Mouse (Mus musculus): ENCODE results near the gene Dpp8. TPM values are rescaled to one million over a fixed set of nuclear protein-coding genes. Genes with fewer than 3 reads are reported as not detected.

Gene Dpp8
- polyA plus RNA-seq, 1 experiment from 2014 or later, result 34.7 TPM

DNA sequence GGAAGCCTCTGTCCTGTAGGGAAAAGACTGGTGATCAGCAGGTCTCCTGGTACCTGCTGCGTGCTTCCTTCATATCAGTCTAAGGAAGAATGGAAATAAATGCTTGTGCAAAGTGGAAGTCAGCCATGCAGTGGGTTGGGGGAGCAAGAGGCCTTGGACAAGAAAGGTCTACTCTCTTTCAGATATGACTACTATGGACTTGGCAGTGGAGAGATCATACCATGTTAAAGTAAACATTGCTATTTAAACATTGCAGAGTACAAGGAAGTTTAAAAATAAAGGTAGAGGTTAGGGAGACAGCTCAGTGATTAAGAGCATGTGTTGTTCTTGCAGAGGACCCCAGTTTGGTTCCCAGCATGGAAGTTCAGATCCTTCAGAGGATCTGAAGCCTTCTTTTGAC, 75.7 kb downstream of the Dpp8 start:
- Histone ChIP-seq H3K27ac (ENCODE audit: low read depth, low read length) (no peak overlapping the region), H3K27me3 (ENCODE audit: control insufficient read depth, insufficient read depth, low read length) (no peaks in the 10 kb centered on the region), H3K9me3 (ENCODE audit: control insufficient read depth, low read length) (no peaks in the 10 kb centered on the region), H3K36me3 (ENCODE audit: control insufficient read depth, insufficient read depth, low read length) (no peaks in the 10 kb centered on the region), H3K4me1 (ENCODE audit: control insufficient read depth, insufficient read depth, low read length) (peaks cover 17% of the 10 kb centered on the region), H3K4me3 (ENCODE audit: low read depth, low read length) (no peak overlapping the region), H3K4me2 (ENCODE audit: low read depth) (no peak overlapping the region), H3K9ac (ENCODE audit: low read length) (no peak overlapping the region)
- DNase-seq (ENCODE audit: low spot score) (no peak), ATAC-seq (ENCODE audit: insufficient read depth, low FRiP score, low TSS enrichment) (no peak)
- whole genome bisulfite sequencing, result 97% methylated on average over 1 of the region's 1 CpGs

DNA sequence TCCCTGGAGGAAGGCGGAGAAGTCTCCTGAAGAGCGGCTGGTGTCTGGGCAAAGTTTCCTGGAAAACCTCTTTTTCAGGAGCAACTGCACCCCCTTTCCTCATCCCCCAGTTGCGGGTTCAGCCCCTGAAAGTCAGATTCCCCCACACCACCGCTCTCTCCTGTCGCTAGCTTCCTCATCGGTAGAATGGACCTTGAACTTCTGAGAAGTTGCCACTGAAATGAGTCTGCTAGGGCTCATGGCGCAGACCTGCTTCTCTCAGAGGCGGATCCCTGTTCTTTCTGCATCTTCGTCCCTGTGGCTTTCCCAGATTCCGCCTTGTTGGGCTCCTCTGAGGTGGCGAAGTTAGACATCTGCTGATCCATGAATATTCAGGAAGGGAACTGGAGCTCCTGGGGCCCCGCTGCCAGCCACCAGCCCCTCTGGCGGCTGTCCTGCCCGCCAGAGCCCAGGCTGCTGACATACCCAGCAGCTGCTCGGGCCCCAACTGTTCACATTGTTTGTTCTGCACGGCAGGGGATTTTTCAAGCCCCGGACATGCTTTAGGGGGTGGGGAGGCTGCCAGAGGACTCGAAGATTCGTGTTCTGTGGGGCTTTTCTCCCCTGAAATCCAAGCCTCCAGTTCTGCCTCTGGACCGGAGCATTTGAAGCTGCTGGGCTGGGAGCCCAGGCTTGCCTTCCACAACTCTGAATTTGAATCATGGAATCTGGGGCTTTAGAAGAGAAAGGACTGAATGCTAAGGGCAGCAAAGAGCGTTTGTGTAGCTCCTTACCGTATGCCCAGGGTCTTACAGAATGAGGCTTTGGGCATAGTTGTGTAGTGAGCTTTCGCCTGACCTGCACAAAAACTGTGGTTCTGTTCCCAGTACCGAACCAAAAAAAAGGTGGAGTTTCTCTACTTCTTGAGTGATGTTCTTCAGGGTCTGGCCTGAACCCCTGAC, 77.2 kb downstream of the Dpp8 start:
- peak overlapping the region; percentile 80 for H3K27ac ChIP-seq (ENCODE audit: low read depth, low read length)
- peak overlapping the region; percentile 43 for H3K9ac ChIP-seq (ENCODE audit: low read length)
- peaks cover 8% of the 10 kb centered on the region for H3K4me1 ChIP-seq (ENCODE audit: control insufficient read depth, insufficient read depth, low read length)
- H3K36me3 ChIP-seq (ENCODE audit: control insufficient read depth, insufficient read depth, low read length), result no peaks in the 10 kb centered on the region
- H3K4me3 ChIP-seq (ENCODE audit: low read depth, low read length), result no peak overlapping the region
- 8% methylated on average over 24 of the region's 24 CpGs for WGBS
- H3K4me2 ChIP-seq (ENCODE audit: low read depth), result peak overlapping the region; percentile 44
- no peaks in the 10 kb centered on the region for H3K27me3 ChIP-seq (ENCODE audit: control insufficient read depth, insufficient read depth, low read length)
- no peaks in the 10 kb centered on the region for H3K9me3 ChIP-seq (ENCODE audit: control insufficient read depth, low read length)
- ATAC-seq (ENCODE audit: insufficient read depth, low FRiP score, low TSS enrichment) (peak; percentile 73), DNase-seq (ENCODE audit: low spot score) (peak; percentile 87)

DNA sequence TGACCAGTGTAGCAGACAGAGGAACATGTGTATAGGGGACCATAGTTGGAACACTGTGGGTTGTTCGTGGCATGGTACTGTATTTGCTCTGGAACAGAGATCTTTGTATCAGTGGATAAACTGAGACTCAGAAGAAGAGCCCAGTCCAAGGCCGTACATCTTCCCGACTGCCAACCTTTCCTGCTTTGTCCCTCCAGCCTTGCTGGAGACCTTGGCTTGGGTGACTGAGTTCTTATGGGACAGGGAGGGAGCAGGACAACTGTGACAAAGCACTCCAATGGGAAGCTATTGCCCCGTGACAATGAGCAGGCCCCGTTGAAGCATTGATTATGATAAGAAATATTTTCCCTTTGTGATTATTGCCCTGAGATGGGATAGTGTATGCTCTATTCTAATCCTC, 79.5 kb downstream of the Dpp8 start:
- no peak for DNase-seq (ENCODE audit: low spot score)
- H3K9me3 ChIP-seq (ENCODE audit: control insufficient read depth, low read length), result no peaks in the 10 kb centered on the region
- WGBS, result 87% methylated on average over 5 of the region's 5 CpGs
- H3K36me3 ChIP-seq (ENCODE audit: control insufficient read depth, insufficient read depth, low read length), result no peaks in the 10 kb centered on the region
- ATAC-seq (ENCODE audit: insufficient read depth, low FRiP score, low TSS enrichment), result no peak
- no peaks in the 10 kb centered on the region for H3K27me3 ChIP-seq (ENCODE audit: control insufficient read depth, insufficient read depth, low read length)
- H3K4me2 ChIP-seq (ENCODE audit: low read depth), result no peak overlapping the region
- no peak overlapping the region for H3K9ac ChIP-seq (ENCODE audit: low read length)
- H3K27ac ChIP-seq (ENCODE audit: low read depth, low read length), result no peak overlapping the region
- peaks cover 8% of the 10 kb centered on the region for H3K4me1 ChIP-seq (ENCODE audit: control insufficient read depth, insufficient read depth, low read length)
- H3K4me3 ChIP-seq (ENCODE audit: low read depth, low read length), result no peak overlapping the region

DNA sequence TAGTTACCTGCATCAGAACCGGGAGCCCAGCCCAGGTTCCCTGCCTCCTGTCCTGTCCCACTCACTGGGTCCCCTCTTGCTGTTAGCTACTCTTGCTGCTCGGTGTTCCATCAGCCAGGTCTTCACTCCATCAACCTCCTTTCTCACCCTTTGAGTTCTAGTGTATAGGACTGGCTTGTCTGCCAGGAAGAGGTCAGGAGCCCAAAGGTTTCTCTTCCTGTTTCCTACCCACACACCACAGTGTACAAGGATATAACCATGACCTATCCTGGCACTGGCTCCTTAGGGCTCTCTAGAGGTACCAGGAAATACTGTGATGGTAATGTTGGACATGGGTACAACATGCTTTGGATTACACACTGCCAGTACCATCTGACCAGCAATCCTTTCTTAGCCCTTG, 81.5 kb downstream of the Dpp8 start:
- Histone ChIP-seq H3K27me3 (ENCODE audit: control insufficient read depth, insufficient read depth, low read length) (no peaks in the 10 kb centered on the region), H3K27ac (ENCODE audit: low read depth, low read length) (no peak overlapping the region), H3K4me2 (ENCODE audit: low read depth) (no peak overlapping the region), H3K9me3 (ENCODE audit: control insufficient read depth, low read length) (no peaks in the 10 kb centered on the region), H3K36me3 (ENCODE audit: control insufficient read depth, insufficient read depth, low read length) (no peaks in the 10 kb centered on the region), H3K4me1 (ENCODE audit: control insufficient read depth, insufficient read depth, low read length) (peaks cover 8% of the 10 kb centered on the region), H3K4me3 (ENCODE audit: low read depth, low read length) (no peak overlapping the region), H3K9ac (ENCODE audit: low read length) (no peak overlapping the region)
- DNase-seq (ENCODE audit: low spot score), result no peak
- 93% methylated on average over 2 of the region's 2 CpGs for WGBS
- ATAC-seq (ENCODE audit: insufficient read depth, low FRiP score, low TSS enrichment), result no peak

DNA sequence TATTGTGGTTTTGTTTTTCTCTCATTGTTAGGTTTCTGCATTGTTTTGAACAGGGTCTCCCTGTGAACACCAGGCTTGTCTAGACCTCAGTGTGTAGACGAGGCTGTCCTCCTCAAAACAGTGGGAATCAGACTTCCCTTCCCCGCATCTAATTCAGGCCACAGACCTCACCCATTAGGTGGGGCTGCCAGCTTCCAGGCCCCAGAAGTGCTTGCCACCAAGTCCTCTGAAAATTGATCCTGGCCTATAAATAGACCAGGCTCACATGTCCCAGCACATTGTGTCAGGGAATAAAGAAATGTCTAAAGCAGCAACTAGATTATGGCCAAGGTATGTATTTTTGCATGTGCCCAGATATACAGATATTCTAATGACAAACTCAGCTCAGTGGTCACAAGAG, 83.7 kb downstream of the Dpp8 start:
- no peak overlapping the region for H3K27ac ChIP-seq (ENCODE audit: low read depth, low read length)
- WGBS, result 80% methylated on average over 2 of the region's 2 CpGs
- no peak for ATAC-seq (ENCODE audit: insufficient read depth, low FRiP score, low TSS enrichment)

DNA sequence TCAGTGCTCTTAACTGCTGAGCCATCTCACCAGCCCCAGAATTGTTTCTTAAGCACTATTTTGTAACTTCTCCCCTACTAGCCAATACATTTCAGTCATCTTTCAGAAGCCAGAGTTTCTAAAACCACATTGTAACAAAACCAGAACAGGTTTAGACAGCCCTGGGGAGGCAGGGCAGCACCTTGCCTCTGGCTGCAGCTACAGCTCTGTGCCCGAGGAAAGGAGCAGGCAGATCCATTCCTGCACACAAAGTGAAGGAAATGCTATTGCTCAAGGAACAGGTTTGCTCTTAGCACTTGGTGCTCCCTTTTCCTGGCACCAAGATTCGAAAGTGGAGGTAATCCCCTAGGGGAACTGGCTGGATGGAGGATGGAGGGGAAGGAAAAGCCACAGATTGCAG, 85.3 kb downstream of the Dpp8 start:
- H3K9me3 ChIP-seq (ENCODE audit: control insufficient read depth, low read length), result no peaks in the 10 kb centered on the region
- H3K4me3 ChIP-seq (ENCODE audit: low read depth, low read length), result no peak overlapping the region
- H3K36me3 ChIP-seq (ENCODE audit: control insufficient read depth, insufficient read depth, low read length), result no peaks in the 10 kb centered on the region
- H3K4me1 ChIP-seq (ENCODE audit: control insufficient read depth, insufficient read depth, low read length), result no peaks in the 10 kb centered on the region
- H3K4me2 ChIP-seq (ENCODE audit: low read depth), result no peak overlapping the region
- no peak overlapping the region for H3K27ac ChIP-seq (ENCODE audit: low read depth, low read length)
- 79% methylated on average over 2 of the region's 2 CpGs for WGBS
- DNase-seq (ENCODE audit: low spot score) (no peak), ATAC-seq (ENCODE audit: insufficient read depth, low FRiP score, low TSS enrichment) (no peak)
- no peak overlapping the region for H3K9ac ChIP-seq (ENCODE audit: low read length)
- H3K27me3 ChIP-seq (ENCODE audit: control insufficient read depth, insufficient read depth, low read length), result no peaks in the 10 kb centered on the region

More for the DNA sequence above, 83.7 kb downstream of the Dpp8 start:
- no peak overlapping the region for H3K9ac ChIP-seq (ENCODE audit: low read length)
- no peaks in the 10 kb centered on the region for H3K36me3 ChIP-seq (ENCODE audit: control insufficient read depth, insufficient read depth, low read length)
- H3K4me1 ChIP-seq (ENCODE audit: control insufficient read depth, insufficient read depth, low read length), result no peaks in the 10 kb centered on the region
- H3K4me2 ChIP-seq (ENCODE audit: low read depth), result no peak overlapping the region
- H3K9me3 ChIP-seq (ENCODE audit: control insufficient read depth, low read length), result no peaks in the 10 kb centered on the region
- no peak overlapping the region for H3K4me3 ChIP-seq (ENCODE audit: low read depth, low read length)
- no peak for DNase-seq (ENCODE audit: low spot score)
- H3K27me3 ChIP-seq (ENCODE audit: control insufficient read depth, insufficient read depth, low read length), result no peaks in the 10 kb centered on the region

DNA sequence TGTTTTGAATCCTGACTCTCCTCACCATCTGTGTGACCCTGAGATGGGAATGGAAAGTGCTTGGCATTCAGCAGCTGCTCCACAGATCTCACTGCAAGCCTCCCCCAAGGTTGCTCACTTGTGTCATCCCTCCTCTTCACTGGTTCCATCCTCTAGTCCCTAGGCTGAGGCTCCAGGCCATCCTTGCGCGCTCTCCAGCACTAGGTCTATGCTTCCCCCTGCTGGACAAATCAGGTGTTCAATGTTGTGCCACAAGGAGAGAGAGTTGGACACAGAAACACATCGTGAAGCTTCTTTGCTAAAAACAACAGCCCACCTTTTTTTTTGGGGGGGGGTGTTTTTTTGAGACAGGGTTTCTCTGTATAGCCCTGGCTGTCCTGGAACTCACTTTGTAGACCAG, 88.7 kb downstream of the Dpp8 start:
- Histone ChIP-seq H3K9ac (ENCODE audit: low read length) (no peak overlapping the region), H3K4me2 (ENCODE audit: low read depth) (no peak overlapping the region), H3K4me3 (ENCODE audit: low read depth, low read length) (no peak overlapping the region), H3K27me3 (ENCODE audit: control insufficient read depth, insufficient read depth, low read length) (0 out of 2 replicates have a peak, but pooled peaks cover 6% of the 10 kb centered on the region), H3K36me3 (ENCODE audit: control insufficient read depth, insufficient read depth, low read length) (no peaks in the 10 kb centered on the region), H3K9me3 (ENCODE audit: control insufficient read depth, low read length) (no peaks in the 10 kb centered on the region), H3K27ac (ENCODE audit: low read depth, low read length) (no peak overlapping the region), H3K4me1 (ENCODE audit: control insufficient read depth, insufficient read depth, low read length) (peaks cover 4% of the 10 kb centered on the region; the same call in 1 of the 2 replicates)
- WGBS, result 4% methylated on average over 3 of the region's 3 CpGs
- DNase-seq (ENCODE audit: low spot score) (peak; percentile 77), ATAC-seq (ENCODE audit: insufficient read depth, low FRiP score, low TSS enrichment) (peak; percentile 45; the same call in 1 of the 2 replicates)

DNA sequence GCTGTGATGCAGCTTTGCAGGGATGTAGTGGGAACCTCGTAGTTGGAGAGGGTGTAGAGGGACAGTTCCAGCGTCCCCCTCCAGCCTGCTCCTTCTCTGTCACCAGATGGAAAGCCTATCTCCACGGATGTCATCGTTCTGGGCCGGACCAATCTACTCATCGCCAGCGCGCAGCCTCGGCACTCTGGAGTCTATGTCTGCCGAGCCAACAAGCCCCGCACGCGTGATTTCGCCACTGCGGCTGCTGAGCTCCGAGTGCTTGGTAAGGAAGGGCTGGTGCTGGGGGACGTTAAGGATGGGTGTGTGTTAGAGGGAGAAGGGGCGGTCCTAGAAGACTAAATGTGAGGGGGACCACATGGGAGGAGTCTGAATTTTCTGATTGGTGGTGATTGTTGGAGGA, 90.3 kb downstream of the Dpp8 start:
- Histone ChIP-seq H3K4me3 (ENCODE audit: low read depth, low read length) (no peak overlapping the region), H3K27me3 (ENCODE audit: control insufficient read depth, insufficient read depth, low read length) (0 out of 2 replicates have a peak, but pooled peaks cover 6% of the 10 kb centered on the region), H3K4me1 (ENCODE audit: control insufficient read depth, insufficient read depth, low read length) (peaks cover 4% of the 10 kb centered on the region; the same call in 1 of the 2 replicates), H3K27ac (ENCODE audit: low read depth, low read length) (no peak overlapping the region), H3K4me2 (ENCODE audit: low read depth) (0 out of 2 replicates have a peak overlapping the region, but pooled peaks have one; percentile 14), H3K9me3 (ENCODE audit: control insufficient read depth, low read length) (no peaks in the 10 kb centered on the region), H3K36me3 (ENCODE audit: control insufficient read depth, insufficient read depth, low read length) (no peaks in the 10 kb centered on the region), H3K9ac (ENCODE audit: low read length) (no peak overlapping the region)
- DNase-seq (ENCODE audit: low spot score), result no peak
- no peak for ATAC-seq (ENCODE audit: insufficient read depth, low FRiP score, low TSS enrichment)
- 13% methylated on average over 18 of the region's 18 CpGs for WGBS
